Mouse (Mus musculus) R1 (cell line): ENCODE measurements around the gene Gm43738.

ENCODE experiments used
- DNase-seq: peaks from one replicate; pipeline ENCODE4 v3.0.0-alpha.2; 2018; ENCODE audit warnings: low read depth, low spot score

Gene Gm43738

GRCm38 (mm10) chr3:89043359-89043758 lies 57.5 kb downstream of the Gm43738 start:
- no peak for DNase-seq
